Mouse (Mus musculus) frontal cortex, postnatal 25 days (tissue): ENCODE data around the gene Ndrg4.

Experiments
- DNase-seq, 2 experiments: peaks; one replicate each; pipeline ENCODE4 v3.0.0; 2022; ENCODE audit warnings: low spot score in 2 of 2

Ndrg4 gene

DNA sequence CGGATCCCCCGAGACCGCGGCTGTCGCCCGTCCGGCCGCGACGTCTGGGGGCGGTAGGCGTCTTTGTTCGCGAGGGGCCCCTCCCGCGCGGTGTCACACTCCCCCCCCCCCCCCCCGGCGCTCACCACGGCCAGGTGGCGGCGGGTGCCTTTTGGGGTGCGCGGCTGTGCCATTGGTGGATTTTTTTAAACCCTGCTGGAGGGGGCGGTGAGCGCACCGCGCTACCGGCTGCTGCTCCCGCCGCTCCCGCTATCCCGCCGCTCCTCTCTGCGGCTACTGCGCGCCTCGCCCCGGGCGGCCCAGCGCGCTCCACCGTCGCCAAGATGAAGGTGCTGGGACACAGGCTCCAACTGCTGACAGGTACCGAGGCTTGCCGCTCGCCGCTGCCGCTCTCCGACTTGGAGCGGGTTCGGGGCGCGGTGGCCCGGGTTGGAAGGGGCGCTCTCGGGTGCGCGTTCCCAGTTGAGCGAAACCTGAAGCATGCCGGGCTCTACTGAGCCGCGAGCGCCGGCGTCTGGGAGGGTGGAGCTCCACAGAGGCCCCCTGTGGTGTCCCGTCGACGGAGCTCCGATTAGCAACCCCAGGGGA is 1.3 kb downstream of the Ndrg4 start:
- DNase-seq = no peak

DNA sequence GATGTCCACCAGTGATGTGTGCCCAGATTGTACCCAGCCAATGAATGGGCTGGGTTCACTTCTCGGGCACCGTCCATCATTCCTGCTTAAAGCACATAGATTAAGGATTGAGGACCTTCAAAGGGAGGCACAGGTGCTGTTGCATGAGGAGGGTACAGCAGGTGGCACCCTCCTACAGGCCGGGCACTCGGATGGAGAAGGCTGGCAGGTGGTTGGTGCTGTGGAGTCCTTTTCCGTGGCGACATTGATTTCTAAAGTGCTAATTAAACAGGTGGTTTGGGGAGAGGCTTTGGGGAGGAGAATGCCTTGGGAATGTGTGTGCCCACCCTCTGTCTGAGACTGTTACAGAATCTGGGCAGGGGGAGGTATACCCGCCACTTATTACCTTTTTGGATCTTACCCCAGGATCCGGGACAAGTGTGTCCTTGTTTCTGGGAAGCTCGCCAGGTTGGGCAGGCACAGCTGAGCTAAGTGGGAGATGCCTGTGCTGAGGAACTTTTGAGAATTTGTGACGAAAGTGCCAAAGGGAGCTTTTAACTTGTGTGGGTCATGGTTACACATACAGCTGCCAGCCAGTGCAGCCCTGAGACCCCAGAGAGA is 11.4 kb downstream of the Ndrg4 start:
- peak in 1 of 2 experiments; percentile 61 for DNase-seq

DNA sequence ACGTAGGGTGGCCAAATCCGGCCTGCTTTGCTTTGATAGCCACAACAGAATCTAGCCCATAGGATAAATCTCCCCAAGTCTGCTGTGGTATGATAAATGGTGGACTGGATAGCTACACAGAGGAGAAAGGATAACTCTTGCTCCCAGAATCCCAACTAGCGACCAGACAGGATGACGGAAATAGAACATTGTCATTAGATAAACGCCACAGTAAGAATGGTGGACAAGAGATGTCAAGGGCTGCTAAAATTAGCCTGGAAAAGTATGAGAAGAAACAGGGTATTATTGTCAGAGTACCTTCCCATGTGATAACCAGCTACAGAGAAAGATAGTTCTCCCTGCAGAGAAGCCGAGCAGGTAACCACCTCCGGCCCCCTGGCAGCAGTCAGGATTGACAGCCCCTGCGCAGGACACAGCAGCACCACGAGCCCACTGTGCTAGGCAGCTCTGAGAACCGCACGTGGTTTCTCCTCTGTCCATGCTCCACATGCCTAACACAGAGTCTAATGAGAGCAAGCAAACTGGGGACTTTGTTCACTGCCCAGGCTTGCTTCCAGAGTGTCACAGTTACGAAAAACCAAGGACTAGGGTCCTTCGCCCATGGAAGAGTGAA is 14.3 kb downstream of the Ndrg4 start:
- DNase-seq = no peak

DNA sequence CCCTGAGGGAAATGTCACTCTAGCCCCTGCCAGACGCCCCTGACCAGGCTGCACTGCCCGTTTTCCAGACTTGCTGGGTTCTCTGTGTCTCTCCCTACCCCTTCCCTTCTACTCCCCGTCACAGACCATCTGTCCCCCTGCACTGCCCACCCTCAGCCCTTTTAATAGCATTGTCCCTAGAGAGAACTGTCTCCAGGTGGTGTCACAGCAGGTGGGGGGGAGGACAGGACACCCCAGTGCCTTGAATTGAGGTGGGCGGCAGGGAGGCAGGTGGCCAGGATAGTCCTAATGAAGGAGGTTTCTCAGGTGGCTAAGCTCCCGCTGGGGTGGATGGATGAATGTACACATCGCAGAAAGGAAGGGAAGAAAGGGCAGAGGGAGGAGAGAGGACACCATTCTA is 17.9 kb downstream of the Ndrg4 start:
- no peak for DNase-seq

DNA sequence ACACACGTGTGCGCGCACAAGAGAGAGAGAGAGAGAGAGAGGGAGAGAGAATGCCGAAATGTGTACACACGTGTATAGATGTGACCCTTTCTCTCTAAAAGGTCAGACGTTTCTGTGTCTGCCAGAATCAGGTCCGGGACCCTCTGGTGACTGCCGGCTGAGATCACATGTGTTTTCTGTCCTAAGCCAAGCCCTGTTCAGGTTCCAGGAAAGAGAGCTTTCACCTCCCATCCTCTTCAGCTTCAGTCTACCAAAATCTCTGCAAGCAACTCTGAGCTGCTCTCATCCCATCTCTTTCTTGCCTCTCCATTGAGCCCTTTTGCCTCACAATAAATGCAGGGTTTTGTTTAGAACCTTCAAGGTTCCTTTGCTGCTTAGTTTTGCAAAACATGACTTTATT is 19.9 kb downstream of the Ndrg4 start:
- no peak for DNase-seq

DNA sequence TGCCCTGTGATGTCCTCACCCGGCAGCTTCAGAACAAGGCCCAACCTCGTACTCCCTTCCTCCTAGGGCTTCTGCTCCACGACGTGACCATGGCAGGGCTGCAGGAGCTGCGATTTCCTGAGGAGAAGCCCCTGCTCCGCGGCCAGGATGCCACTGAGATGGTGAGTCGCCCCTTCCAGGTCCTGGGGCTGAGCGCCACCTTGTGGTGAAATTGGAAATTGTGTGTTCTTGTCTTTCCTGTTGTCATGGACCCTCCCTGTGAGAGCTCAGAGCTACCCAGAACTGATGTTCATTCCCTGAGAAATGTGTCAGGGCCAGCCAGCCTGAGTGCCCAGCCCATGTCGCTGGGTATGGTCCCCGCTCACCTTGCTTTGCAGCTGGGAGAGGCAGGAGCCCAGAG is 20.3 kb downstream of the Ndrg4 start:
- peak; percentile 83 to 91 for DNase-seq

DNA sequence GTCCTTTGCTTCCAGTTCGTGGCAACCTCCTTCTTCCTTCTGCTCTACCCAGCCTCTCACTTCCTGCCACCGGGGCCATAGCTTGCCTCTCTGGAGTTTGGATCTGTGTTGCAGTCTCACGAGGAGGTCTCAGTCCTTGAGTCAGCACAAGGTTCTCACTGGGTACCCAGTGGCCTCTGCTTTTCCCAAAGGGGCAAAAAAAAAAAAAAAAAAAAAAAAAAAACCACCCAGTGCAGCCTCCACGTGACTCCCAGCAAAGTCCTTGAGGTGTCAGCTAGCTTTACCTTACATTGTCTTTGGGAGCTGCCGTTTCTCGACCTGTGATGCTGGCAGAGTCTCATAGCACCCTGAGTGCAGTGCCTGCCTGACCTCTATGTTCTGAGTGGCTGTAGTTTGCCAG is 21.4 kb downstream of the Ndrg4 start:
- no peak for DNase-seq

DNA sequence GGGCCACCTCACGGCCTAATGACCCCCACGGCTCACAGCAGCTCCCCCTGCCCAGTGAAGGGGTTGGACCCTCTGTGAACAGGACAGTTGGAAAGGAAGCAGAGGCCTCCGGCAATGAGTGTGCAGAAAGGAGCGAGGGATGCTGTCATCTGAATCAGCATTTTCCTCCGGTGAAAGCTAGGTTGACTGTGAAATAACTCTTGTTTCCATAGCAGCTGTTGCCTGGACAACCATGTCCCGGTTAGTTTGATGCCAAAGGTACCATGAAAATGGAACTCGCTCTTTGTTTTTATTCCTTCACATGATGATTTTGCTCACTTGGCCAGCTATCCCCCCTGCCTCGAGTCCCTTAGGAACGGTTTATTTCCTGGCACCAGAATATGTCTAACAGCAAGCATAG is 23.5 kb downstream of the Ndrg4 start:
- peak in 1 of 2 experiments; percentile 57 for DNase-seq

DNA sequence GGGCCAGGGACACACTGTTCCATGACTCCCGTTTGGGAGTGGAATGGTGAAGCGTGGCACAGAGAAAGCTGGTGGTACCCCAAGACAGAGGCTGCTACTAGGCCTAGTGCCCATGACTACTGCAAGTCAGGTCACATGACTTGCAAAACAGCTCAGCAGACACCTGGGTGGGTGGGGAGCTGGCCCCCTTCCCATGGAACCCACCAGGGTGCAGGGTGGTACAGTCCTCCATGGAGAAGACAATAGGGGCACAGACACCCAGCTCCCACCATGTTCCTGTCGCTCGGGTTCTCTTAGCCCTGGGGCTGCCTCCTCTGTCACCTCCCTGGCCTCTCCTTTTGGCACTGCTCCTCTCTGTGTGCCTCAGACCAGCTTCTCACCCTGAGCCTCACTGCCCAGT is 25.0 kb downstream of the Ndrg4 start:
- no peak for DNase-seq

DNA sequence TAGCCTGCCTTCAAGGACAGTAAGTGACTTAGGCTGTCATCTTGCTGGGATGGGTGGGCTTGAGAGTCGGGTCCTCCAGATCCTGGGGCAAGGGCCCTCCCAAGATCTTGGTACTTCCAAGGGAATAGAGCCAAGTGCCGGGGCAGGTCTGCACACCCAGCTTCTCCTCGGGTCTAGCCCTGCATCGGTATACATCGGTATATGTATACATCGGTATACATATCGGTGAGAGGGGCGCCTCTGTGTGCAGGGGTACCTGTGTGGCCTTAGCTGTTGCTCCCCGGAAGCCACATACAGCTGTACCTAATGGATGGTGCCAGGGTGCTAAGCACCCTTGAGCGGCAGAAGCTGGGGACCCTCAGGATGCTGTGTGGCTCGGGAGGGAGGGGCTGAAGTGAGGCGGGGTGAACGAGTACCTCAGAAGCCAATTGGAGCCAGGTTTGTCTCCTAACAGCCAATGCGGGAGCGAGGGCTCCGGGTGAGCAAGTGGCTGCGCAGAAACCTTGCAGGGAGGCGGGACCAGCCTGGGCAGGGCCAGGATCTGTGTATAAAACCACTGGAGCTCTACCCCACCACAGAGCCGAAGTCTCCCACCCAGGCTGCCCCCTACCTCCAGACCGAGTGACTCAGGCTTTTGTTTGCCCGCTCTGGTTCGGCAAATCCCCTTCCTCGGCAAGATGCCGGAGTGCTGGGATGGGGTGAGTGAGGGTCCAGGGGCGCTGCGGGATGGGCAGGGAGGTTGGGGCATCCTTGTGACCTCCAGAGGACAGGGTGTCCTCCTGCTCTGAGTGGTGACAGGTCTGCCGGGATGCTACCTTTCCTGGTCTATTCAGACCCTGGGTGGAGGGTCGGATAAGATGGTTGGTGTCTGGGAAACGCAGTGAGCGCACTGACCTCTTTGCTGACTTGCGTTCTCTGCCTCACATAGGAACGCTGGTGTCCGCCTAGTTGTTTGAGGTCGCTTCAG is 26.0 kb downstream of the Ndrg4 start:
- DNase-seq = peak; percentile 81 to 86

DNA sequence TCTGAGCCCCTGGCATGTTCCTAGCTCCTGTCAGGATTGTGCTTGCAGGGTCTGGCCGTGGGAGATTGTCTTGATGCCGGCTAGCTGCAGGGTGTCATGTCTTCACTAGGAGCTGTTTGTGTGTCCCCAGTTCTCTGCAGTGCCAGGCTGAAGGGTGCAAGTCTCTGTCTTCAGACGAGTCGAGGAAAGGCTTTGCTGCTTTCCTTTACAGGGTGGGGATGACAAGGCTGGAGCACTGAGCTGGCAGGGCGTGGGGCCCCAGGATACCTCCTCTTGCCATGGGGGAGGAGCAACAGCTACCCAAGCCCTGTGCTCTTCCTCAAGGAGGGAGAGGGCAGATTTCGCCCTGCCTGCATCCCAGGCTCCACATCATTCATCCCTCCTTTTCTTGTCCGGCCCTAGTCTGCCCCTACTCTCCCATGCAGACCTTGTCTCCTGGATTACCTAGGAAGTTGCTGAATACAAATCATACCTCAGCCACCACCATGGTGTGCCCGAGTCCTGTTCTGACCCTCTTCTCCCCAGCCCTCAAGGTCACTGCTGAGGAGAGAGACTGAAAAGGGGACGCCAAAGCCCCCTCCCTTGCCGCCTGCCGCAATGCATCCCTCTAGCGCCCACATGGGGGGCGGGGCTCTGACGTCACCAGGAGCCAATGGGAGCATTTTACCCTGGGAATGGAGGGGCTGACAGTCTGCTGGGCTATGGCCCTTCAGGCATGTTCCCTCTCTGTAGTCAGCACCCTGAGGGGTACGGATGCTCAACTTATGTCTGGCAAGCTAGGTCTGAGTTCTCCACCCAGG is 26.9 kb downstream of the Ndrg4 start:
- DNase-seq = peak; percentile 71 to 77

DNA sequence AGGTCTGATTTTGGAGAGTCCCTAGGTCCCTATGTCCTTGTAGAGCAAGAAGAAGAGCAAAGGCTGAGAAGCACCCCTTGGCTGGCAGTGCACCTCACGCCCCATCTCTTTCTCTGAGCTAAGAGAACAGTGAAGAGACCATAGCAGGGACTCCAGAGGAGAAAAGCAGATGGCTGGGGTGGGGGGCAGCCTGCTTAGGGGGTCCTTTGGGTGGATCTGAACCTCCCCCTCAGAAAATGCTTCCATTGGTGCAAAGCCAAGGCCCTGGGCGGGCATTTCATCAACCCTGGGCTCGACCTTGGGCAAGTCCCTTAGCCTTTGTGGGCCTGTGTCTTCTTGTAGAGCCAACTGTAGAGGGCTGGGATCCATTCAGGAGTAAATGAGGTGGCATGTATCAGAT is 27.8 kb downstream of the Ndrg4 start:
- no peak for DNase-seq

DNA sequence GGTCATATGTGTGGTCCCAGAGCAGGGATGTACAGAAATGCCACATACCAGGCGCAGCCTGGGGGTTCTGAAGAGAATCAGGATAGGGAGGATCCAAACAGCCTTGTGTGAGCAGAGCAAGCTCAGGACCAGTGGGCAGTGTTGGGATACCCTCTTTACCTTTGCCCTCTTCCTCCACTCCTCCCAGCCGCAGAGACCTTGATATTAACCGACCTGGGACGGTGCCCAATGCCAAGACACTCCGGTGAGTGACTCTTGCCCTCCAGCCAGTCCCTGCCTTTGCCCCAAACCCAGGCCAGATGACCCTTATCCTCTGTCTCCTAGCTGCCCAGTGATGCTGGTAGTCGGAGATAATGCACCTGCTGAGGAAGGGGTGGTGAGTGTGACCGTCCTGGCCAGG is 32.8 kb downstream of the Ndrg4 start:
- DNase-seq = no peak

DNA sequence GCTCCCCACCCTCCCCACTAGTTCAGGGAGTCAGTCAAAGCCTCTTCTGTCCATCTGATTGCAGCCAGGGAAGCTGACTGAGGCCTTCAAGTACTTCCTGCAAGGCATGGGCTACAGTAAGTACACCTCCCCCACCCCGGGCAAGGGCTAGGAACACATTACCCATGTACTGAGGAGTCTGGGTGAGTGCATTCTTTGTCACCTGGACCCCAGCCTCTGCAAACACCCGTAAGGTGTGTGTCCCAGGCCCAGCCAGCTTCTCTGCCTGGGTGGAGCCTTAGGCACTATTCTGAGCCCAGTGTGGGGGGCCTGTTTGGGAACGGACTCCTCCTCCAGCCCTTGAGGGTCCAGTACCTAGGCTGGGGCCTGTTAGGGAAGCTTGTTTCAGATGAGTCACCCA is 34.2 kb downstream of the Ndrg4 start:
- no peak for DNase-seq

DNA sequence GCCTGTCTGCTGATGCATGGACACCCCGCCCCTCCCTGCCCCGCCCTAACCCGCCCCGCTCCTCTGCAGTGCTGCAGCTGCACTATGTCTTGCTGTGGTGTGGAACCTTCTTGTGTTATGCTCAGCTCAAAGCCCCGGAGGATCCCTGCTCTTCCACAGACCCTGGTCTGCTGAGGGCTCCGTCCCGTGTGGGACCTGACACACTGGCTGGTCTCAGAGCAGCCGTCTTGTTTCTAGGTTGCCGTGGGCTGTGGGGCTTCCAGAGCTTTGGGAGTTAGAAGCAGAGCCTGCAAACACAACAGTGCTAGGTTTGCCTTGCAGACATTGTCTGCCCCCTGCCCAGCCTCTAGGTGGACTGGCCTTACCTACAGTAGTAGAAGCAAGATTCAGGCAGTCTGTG is 35.6 kb downstream of the Ndrg4 start:
- DNase-seq = no peak

DNA sequence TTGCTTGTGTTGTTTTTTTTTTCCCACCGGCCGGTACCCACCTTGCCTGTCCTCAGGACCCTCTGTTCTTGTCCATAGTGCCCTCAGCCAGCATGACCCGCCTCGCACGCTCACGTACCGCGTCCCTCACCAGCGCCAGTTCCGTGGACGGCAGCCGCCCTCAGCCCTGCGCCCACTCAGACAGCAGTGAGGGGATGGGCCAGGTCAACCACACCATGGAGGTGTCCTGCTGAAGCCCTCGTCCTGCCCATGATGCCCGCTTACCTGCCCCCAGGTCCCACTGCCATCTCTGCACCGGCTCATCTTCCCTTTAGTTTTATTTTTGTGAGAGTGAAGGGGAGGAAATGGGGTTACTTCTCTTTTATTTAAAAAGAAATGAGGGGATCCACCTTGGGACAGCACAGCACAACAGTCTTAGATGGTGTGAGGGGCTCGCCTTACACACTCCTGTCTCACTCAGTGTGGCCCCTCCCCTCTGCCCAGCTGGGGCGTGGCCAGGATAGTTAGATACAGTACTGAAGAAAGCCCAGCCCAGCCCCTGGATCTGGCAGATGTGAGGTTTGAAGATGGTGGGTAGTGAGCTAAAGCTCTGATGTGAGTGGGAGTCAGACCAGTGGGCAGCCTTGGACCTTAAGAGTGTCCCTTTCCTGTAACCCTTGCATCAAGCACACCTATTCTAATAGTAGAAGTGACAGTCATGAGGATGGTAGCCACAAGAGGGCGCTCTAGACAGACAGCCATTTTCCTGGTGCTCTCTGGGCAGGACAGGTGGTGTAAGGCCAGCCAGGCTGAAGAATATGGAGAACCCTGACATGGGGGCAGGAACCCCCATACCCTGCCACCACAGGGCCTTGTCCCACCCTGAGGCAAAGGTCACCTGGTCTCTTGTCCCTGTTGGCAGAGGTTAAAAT is 36.6 kb downstream of the Ndrg4 start:
- DNase-seq = peak; percentile 59 to 69

DNA sequence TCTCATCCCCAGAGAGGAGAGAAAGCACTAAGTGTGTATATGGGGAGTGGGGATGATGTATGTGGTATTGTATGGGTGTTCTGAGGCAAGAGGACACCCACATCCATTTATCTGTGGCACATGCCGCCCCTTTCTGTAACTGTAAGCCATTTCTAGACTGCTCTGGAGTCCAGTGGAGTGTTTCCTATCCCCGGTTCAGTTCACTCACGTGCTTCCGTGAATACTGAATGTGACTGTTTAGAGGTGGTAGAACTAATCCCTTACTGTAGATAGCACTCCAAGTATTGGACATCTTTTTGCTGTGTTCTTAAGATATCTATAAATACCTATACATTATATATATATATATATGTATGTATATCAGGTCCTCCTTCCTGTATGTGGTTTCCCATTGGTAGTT is 37.6 kb downstream of the Ndrg4 start:
- DNase-seq = no peak

DNA sequence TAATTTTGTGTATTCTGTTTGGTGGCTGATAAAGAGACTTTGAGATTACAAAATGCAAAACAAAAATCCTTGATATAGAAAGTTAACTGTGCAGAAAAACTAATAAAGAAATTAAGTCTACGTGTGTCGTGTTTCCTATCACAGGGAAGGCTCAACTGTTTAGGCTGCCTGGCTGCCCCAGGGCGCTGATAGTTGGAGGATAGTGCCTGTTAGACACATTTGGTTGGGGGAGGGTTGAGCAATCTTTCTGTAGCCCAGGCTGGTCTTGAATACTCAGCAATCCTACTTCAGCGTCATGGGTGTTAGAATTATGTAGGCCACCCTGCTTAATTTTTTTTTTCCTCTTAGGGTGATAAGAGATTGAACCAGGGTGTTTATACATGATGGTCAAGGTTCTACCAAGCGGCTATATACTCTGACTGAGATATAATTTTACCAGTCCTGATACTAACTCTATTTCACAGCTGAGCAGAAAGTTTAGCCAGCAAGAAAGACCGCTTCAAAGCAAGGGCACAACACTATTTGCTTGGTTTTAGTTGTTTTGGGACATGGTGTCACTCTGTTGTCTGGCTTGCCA is 38.1 kb downstream of the Ndrg4 start:
- no peak for DNase-seq

DNA sequence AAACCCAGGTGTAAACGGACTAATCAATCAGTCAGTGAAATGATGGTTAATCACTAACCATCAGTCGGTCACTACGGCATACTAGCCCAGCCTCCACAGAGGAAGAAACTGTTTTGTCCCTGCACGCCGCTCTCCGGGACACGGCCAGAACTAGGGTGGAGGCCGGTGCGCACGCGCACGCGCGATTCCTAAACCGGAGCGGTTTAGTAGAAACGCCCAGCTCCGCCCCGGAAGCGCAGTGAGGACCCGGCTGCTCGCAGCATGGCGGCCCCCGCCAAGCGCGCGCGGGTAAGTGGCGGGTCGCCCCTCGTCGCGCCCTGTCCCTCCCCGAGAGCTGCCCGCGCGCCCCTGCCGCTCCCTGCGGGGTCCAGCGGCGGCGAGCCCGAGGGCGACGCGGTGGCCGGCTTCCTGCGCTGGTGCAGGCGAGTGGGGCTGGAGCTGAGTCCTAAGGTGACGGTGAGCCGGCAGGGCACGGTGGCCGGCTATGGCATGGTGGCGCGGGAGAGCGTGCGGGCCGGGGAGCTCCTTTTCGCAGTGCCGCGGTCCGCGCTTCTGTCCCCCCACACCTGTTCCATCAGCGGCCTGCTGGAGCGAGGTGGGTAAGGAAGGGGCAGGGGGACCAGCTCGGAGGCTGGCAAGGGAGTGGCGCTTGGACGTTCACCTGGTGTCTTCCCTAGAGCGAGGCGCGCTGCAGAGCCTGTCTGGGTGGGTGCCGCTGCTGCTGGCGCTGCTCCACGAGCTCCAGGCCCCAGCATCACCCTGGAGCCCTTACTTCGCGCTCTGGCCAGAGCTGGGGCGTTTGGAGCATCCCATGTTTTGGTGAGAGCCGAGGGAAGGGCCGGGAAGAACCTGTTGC is 39.1 kb downstream of the Ndrg4 start, which contains the start of gene Setd6:
Gene Setd6, plus strand, starts transcription at position 206 of the 856 bp plus-strand sequence.
- DNase-seq = peak; percentile 66 to 74
